Mouse (Mus musculus): ENCODE results near the gene Fitm2.
A peak's percentile ranks its signal among the peaks of the same experiment; 100 is the strongest.

Gene Fitm2

DNA sequence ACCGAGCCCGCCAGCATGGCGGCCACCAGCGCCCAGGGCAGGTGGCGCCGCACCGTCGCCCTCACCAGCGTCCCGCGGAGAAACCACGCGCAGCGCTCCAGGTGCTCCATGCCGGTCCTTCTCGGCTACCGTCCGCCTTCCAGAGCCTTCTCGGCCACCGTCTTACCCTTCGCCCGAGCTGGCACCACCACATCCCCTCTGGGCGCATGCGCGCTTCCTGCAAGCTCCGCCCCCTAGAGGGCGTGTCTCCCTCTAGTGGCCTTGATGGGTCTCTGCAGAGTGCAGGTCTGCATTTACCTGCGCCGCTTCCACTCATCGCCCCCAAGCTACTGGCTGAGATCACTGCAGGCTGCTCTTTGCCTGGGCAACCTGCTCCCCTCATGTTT, at the start of gene Fitm2:
Gene Fitm2 (minus strand): TSS at position 164 of the 386 bp plus-strand sequence.
- ATAC-seq (ENCODE audit: low TSS enrichment) = peak; percentile 92

DNA sequence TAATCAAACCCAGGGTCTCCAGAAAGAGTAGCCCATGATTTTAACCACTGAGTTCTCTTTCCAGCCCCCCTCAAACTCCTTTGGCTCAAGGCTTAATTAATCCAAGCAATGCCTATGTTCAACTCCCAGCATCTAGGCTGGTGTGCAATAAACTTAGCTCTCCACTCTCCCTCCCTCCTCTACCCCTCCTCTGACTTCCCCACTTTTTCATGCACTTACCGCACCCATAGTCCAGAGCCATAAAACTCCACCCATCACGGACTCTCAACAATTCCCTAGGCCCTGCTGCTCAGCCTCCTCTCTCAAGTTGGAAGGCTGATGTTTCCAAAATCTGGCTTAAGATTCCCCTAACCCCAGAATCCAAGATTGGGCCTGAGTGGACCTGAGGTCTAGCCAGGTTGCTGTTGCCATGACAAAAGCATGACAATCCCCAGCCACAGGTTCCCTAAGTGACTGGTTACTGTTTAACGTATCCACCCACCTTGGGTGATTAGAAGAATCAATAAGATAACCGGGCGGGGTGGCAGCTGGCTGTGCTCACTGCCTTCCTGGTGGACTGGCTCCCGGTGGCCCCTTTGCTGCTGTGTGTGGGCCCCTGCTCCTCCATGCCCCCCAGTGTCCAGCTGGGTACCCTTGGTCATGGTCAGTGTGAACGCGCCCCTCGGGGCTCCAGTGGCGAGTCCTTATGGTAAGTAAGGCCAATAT, 34.0 kb upstream of the Fitm2 start, which contains the start of gene Hnf4a:
Gene Hnf4a (plus strand): TSS at position 509 of the 705 bp plus-strand sequence.
- no peak for ATAC-seq (ENCODE audit: low TSS enrichment)

DNA sequence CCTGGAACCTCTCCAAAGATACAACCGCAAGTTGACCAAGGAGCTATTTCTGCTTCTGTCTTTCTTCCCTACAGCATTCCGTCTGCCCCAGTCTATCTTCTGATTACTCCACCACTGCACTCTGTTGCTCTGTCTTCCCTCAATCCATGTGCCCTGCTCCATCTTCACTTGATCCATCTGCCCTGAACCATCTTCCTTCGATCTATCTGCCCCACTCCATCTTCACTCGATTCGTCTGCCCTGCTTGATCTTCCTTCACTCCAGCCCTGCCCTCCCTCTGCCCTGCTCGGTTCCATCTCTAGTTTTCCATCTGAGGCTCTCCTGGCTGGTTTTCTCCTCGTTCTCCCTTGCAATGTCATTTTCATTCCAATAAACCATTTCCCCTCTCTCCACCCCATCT, 30.8 kb upstream of the Fitm2 start:
- no peak for ATAC-seq (ENCODE audit: low TSS enrichment)

DNA sequence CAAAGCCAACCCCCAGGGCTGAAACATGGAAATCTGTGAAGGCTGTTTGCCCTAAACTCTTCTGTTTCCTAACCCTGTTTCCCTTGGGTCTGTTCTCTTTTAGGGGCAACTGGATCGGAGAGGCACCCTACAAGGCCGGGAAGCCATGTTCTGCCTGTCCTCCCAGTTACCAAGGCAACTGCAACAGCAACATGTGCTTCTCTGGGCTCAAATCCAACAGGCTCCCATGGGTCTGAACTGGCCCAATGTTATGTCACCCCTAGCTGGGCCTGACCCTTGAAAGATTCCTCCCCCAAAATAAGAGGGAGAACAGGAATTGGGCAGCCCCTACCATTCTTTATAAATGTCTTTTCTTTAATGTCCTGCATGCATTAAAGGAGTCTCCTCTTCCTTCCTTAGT, 29.8 kb upstream of the Fitm2 start:
- no peak for ATAC-seq (ENCODE audit: low TSS enrichment)

DNA sequence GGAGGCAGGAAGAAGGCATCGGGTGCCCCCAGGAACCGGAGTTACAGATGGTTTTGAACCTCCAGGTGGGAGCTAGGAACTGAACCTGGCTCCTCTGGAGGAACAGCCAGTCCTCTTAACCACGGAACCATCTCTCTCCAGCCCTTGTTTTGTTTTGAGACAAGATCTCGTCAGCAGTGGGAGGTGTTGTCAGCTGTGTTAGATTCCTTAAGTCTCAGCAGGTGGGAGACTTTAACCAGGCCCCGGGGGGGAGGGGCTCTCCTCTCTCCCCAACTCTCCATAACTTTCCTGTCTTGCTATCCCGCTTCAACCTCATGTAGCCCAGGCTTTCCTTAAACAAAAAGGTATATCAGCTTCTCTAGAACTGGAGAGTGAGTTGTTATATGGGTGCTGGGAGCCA, 22.0 kb upstream of the Fitm2 start:
- ATAC-seq (ENCODE audit: low TSS enrichment) = no peak

DNA sequence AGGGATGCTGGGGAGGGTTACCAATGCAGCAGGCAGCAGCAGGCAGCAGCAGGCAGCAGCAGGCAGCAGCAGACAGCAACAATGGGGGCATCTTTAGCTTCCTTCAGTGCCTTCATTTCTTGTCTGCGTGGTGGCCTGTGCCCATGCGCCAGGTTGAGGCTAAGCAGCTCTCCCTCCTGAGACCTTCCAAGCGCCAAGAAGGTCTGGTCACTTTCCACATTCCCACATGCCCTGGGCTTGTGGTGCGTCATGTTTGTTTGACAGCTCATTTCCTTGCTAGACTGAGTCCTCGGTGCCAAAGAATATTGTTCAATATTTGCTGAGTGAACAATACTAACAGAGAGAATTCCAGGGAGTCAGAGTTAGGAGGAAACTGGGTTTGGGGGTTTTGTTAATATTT, 21.5 kb upstream of the Fitm2 start:
- ATAC-seq (ENCODE audit: low TSS enrichment) = no peak

DNA sequence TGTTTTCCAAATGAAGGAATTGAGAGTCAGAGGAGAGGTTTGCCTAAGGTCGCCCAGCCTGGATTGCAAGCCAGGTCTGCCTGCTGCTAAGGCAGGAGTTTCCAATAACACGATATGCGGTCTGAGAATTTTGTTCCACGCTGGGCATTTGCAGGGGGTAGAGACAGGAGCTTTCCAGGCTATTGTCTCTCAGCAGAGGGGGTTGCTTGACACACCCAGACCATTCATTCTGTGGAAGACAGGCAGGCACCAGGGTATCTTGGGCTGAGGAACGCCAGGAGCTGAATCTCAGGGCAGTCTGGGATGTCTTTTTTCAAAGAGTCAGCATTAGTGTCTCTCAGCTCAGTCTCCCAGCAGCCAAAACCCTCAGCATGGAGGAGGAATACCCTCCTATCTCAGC, 20.6 kb upstream of the Fitm2 start:
- ATAC-seq (ENCODE audit: low TSS enrichment) = no peak

DNA sequence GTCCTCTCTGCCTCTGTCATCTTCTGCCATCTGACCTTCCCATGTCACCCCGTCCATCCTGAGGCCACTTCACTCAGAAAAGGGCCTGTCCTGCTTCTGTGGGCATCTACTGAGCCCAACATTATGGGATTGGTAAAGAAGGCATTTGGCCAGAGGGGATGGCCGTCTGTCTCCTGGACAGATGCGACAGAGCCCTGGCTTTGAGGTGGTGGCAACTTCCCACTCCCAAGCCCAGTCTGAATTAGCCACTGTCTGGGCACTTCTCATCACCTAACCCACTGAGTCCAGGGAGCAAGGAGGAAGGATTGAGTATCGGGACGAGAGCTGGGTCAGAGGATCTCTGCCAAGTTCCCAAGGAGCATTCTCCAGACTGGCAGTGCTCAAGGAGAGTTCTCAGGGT, 19.6 kb upstream of the Fitm2 start, which contains the start of gene R3hdml:
Gene R3hdml (plus strand): TSS at position 301 of the 400 bp plus-strand sequence.
- no peak for ATAC-seq (ENCODE audit: low TSS enrichment)

DNA sequence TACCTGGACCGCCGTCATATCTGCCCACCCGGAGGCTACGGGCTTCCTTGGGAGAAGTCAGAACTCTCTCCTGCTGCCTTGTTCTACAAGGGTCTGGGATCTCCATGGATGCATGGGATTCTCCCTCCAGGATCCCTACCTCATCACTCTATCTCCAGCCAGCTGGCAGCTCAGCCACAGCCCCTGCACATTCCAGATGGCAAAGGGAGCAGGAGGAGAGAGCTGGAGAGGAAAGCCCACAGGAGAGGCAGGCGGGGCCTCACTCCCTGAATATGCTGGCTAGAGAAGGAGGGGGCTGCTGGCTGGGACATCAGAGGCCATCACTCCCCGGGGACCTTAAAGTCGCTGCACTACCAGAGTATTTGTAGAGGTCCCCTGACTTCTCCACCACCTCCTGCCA, 18.9 kb upstream of the Fitm2 start:
- ATAC-seq (ENCODE audit: low TSS enrichment) = peak; percentile 79

DNA sequence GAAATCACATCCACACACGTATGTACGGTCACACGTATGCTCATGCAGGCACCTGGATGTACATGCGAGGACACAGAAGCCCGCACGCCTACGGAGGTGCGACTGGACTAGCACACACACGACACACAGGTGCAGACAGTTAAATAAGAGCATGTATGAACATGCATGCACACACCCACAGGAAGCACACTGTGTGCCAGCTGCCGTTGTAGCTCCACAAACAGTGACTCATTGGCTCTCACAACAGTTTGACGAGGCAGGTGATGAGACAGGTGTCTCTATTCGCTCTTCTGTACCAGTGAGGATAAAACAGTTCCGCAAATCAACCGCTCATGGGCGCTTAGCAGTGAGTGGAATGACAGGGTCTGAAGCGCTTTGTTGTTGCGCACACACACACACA, 18.2 kb upstream of the Fitm2 start:
- ATAC-seq (ENCODE audit: low TSS enrichment) = no peak

DNA sequence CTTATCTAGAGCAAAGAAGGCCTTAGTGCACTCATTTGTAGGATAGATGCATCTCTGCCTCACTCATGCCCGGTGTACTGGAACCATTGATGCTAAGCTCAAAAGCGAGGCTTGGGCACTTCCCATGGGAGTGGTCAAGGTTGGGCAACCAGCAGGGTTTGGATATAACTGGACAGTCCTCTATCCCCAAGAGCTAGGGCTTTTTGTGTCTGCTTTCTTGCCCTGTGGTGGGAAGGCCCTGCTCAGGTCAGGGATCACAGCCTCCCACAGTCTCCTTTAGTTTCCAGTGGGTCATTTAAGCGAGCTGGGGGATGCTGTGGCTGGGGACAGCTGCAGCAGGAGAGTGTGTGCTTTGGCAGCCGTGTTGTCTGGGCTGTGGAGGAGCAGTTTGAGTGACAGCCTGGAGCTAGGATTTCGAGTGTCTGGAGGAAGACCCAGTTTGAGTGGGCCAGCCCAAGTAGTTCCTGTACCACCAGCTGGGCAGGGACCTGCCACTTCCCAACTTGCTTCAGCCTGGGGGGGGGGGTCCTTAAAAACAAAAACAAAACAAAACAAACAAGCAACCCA, 17.4 kb upstream of the Fitm2 start:
- no peak for ATAC-seq (ENCODE audit: low TSS enrichment)

DNA sequence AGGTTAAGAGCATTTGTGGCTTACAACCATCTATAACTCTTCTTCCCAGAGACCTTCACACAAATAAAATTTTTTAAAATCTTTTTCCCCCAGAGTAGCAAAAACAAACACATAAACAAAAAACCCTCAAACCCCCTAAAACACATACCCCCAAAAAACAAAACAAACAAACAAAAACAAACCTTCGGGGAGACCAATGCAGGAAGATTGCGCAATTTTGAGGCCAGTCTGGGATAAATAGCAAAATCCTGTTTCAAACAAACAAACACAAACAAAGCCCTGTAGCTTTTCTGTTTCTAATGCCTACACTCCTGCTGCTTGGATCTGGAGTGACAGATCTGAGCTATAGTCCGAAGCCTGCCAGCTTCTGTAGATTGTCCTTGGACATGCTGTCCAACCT, 14.9 kb upstream of the Fitm2 start:
- ATAC-seq (ENCODE audit: low TSS enrichment) = no peak

DNA sequence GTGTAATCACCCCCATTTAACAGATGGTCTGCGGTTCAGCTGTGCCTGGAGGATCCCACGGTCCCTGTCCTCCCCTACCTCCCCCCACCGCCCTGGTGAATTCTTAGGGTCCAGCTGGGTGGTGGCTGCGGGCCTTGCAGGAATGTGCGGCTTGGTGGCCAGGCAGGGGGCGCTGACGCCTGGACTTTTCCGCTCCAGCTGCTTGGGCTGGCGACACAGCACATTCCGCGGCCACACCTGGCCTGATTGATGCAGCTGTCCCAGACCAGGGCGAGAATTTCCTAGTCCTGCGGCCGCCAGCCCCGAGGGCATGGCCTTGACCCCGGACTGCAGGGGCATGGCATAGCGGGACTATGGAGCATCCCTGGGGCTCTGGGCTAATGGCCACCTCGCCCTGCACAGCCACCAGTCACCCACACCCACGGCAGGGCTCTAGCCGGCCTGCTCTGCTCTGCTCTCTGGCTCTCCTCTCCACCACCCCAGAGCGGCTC, 9.2 kb upstream of the Fitm2 start:
- ATAC-seq (ENCODE audit: low TSS enrichment) = no peak

DNA sequence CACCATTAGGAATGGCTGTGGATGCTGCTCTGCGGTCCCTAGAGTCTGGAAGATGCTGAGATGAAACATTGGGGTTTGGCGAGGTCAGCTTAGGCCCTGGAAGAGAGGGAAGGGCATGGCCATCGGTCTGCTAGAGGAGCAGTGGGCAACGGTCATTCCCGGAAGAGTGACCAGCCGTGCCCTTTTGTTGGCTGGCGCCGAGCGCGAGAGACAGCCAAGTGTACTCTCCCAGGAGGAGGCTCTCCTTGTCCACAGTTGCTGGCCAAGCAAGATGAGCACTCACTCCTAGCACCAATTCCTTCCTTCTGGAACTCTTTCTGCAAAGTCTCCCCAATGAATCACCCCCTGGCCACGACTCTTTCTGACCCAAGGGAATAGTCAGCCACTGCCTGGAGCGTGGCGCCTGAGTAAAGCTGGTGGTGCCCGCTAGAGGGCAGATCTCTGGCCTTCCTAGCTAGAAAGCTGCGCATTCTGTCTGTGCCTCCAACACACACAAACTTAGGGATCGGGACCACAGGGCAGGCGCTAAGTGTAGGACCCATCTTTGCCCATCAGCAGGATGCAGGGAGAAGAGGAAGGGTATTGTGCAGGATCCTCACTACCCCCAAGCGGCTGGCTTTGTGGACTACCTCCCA, 7.9 kb upstream of the Fitm2 start:
- no peak; the same call in 1 of the 2 replicates for ATAC-seq (ENCODE audit: low TSS enrichment)

DNA sequence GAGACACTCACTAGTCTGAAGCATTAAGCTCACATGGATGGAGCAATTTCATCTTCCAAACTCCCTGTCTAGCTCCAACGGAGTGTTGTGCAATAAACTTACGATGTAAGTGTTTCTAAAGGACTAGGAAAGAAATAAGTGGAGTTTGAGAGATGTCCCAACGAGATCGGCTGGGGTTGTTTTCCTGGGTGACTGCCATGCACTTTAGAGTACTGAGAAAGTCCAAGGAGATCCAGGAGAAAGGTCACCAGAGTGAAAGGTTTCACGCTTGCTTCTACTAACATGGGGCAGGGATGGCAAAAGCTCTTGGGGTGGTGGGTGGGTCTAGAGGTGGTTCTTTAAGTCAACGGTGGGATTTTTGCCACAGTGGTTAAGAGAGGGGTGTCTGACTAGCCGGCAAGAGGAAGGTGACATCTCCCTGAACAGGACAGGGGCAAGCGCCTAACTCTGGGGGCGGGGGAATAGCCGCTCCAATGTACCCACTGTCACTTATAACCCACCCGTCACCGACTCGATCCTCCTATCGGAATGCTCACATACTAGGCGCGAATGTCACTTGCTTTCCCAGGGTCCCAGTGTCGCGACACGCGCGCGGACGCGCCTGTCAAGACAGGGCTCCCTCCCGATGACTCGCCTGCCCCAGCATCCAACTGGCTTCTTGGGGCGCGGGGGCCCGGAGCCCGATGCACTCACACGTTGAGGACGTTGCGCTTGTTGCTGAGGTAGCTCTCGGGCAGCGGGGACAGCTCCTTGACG, 541 bp downstream of the Fitm2 start:
- ATAC-seq (ENCODE audit: low TSS enrichment) = peak; percentile 85

DNA sequence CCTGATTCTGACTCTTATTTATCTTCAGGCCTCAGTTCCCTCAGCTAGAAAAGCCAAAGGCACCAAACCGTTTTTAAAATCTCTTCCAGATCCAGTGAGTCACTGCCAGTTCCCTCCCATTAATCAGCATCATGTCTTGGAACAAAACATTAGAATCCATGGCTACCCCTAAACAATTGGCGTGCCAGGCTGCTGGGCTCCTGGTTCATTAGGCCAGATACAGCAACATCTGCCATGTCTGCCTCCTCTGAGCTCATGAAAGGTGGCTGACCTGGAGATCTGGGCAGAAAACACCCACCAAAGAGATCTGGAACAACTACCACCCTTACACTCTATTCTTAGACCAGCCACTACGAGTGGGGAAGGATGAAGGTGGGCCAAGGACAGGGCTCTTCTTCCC, 1.3 kb downstream of the Fitm2 start:
- no peak for ATAC-seq (ENCODE audit: low TSS enrichment)

DNA sequence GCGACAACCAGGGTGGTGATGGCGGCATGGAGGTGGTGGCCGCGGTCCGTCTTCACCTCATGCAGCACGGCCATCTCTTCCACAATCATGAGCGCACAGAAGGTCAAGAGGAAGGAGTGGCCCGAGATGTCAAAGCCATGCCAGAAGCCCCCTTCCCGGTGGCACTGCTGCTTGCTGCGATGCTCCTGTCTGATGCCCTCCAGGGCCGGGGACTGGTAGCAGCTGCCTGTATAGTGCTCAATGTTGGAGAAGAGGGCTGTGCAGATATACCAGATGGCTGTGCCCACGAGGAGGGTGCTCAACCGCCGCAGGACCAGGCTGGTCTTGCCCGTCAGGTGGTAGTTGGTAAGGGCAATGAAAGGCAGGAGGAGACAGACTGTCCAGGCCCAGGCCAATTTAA, 2.7 kb downstream of the Fitm2 start:
- no peak for ATAC-seq (ENCODE audit: low TSS enrichment)

DNA sequence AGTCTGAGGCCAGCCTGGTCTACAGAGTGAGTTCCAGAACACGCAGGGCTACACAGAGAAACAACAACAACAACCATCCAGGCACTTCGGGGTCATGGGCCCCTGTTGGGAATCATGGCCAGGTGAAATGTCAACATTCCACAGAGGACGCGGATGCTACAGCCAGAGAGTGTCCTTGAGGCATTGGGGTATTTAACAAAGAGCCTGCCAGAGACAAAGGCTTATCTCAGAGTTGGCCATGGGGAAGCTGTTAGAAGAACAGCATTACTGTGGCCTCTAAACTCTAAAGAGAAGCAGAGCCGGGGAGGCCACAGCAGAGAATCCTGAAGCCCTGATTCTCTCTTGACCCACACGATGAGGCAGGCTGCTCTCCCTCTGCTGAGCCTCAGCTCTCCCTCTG, 3.6 kb downstream of the Fitm2 start:
- ATAC-seq (ENCODE audit: low TSS enrichment) = no peak

DNA sequence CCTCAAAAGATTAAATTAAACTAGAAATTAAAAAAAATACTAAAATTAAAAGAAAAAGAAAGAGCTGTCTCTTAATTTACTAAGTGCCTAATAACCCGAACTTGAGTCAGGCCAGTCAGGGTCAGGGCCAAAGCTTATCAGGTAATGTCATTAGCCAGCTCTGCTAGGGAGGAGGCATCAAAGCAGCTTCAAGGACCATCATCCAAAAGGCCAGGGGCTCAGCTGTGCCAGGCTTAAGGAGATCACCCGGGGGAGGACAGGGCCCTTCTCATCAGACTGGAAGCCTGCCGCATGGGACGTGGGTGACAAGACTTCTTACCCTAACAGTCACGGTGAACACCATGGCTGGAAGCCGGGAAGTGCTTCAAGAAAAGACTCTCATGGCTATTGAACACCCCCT, 4.8 kb downstream of the Fitm2 start:
- no peak for ATAC-seq (ENCODE audit: low TSS enrichment)

DNA sequence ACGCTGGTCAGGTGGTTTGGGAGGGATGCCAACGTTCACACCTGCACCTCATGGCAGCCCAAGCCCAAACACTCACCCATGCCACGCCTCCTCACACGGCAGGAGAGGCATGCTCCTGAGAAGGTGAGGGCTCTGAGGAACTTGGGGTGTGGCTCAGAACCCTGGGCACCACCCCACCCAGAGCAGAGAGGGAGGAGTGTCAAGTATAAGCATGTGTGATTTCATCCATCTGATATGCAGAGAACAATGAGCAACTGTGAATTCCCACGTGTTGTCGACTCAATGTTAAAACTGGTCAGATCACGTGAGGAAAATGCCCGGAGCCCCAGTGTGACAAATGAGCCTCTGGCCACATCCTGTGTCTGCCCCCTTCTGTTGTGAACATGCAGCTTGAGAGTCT, 5.7 kb downstream of the Fitm2 start:
- ATAC-seq (ENCODE audit: low TSS enrichment) = no peak

DNA sequence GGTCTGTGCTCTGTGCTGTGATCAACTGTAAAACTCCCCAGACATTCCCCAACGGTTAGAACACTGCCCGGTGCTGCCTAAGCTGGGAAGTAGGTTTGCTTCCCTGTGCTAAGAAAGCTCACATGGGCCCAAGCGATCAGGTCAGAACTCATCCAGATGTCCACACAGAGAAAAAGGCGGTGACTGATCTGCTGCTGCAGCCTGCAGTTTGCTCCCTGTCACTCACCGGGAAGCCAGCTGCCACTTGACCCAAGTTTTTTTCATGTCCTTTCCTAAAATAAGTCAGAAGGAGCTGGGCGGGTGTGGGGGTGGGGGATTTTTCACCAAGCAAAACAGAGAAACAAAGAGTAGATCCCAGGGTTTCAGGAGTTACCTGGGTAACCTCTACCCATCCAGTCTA, 7.9 kb downstream of the Fitm2 start:
- ATAC-seq (ENCODE audit: low TSS enrichment) = no peak

DNA sequence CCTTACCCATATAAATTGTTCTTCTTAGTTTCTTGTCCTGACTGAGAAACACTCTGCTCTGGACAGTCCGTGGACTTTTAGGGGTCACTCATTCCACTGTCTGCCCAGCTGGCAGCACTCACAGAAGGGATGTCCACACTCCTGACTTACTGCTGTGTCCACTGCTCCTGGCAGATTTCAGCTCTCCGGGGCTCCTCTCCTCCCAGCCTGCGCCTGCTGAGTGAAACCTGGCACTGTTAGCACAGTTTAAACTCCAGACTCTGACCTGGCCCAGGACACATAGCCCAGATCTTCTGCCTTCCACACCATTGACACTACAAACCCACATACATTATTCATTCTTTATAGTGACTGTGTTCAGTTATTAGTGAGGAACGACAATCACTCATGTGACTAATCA, 8.4 kb downstream of the Fitm2 start:
- ATAC-seq (ENCODE audit: low TSS enrichment) = no peak
